Mouse (Mus musculus): ENCODE measurements around the gene Slc12a6. TPM values are rescaled to one million over a fixed set of nuclear protein-coding genes. Genes with fewer than 3 reads are reported as not detected.

Slc12a6 gene
- total and polyA plus RNA-seq, 2 experiments: 5.2 to 12.9 TPM

- Histone ChIP-seq H3K9ac (ENCODE audit: low read depth, low read length) (no peak overlapping the region), H3K79me2 (ENCODE audit: control insufficient read depth, insufficient read depth, low read length) (no peaks in the 10 kb centered on the region; the same call in 1 of the 2 replicates), H3K27me3 (ENCODE audit: control insufficient read depth, insufficient read depth, low read length) (no peaks in the 10 kb centered on the region), H3K36me3 (ENCODE audit: control insufficient read depth, insufficient read depth, low read length) (no peaks in the 10 kb centered on the region), H3K4me3 (ENCODE audit: insufficient read depth, low read depth, low read length) (no peak overlapping the region), H3K4me1 (ENCODE audit: control insufficient read depth, insufficient read depth, low read length) (peaks cover 1% of the 10 kb centered on the region; the same call in 1 of the 2 replicates), H3K27ac (replicated peaks; ENCODE audit: insufficient read depth, low read depth, low read length) (no peak overlapping the region)
- WGBS: 70% methylated on average over 10 of the region's 10 CpGs
- no peak for DNase-seq (ENCODE audit: extremely low read depth, low read depth, low spot score)
- TF ChIP-seq CTCF (IDR thresholded peaks at IDR 0.05; ENCODE audit: low read depth, low read length) (no peak), POLR2A (IDR thresholded peaks at IDR 0.05; ENCODE audit: extremely low read depth, insufficient read depth, low read length) (no peak)
Measured at GRCm38 (mm10) chr2:112309161-112309600, 43.6 kb downstream of the Slc12a6 start.

- H3K27ac ChIP-seq (replicated peaks; ENCODE audit: insufficient read depth, low read depth, low read length): no peak overlapping the region
- no peak for TF ChIP-seq CTCF (IDR thresholded peaks at IDR 0.05; ENCODE audit: low read depth, low read length)
- TF ChIP-seq POLR2A (IDR thresholded peaks at IDR 0.05; ENCODE audit: extremely low read depth, insufficient read depth, low read length): no peak
- no peaks in the 10 kb centered on the region for H3K79me2 ChIP-seq (ENCODE audit: control insufficient read depth, insufficient read depth, low read length)
- H3K27me3 ChIP-seq (ENCODE audit: control insufficient read depth, insufficient read depth, low read length): no peaks in the 10 kb centered on the region
- DNase-seq (ENCODE audit: extremely low read depth, low read depth, low spot score): no peak
- H3K4me1 ChIP-seq (ENCODE audit: control insufficient read depth, insufficient read depth, low read length): no peaks in the 10 kb centered on the region
- no peak overlapping the region for H3K4me3 ChIP-seq (ENCODE audit: insufficient read depth, low read depth, low read length)
- H3K9ac ChIP-seq (ENCODE audit: low read depth, low read length): no peak overlapping the region
- 96% methylated on average over 7 of the region's 7 CpGs for WGBS
- H3K36me3 ChIP-seq (ENCODE audit: control insufficient read depth, insufficient read depth, low read length): no peaks in the 10 kb centered on the region
Measured at GRCm38 (mm10) chr2:112315638-112316037, 50.0 kb downstream of the Slc12a6 start.

- H3K4me3 ChIP-seq (ENCODE audit: insufficient read depth, low read depth, low read length): no peak overlapping the region
- no peak overlapping the region for H3K9ac ChIP-seq (ENCODE audit: low read depth, low read length)
- no peaks in the 10 kb centered on the region for H3K27me3 ChIP-seq (ENCODE audit: control insufficient read depth, insufficient read depth, low read length)
- no peak for TF ChIP-seq POLR2A (IDR thresholded peaks at IDR 0.05; ENCODE audit: extremely low read depth, insufficient read depth, low read length)
- no peak for TF ChIP-seq CTCF (IDR thresholded peaks at IDR 0.05; ENCODE audit: low read depth, low read length)
- no peak for DNase-seq (ENCODE audit: extremely low read depth, low read depth, low spot score)
- H3K79me2 ChIP-seq (ENCODE audit: control insufficient read depth, insufficient read depth, low read length): no peaks in the 10 kb centered on the region
- WGBS: 78% methylated on average over 2 of the region's 2 CpGs
- no peak overlapping the region for H3K27ac ChIP-seq (replicated peaks; ENCODE audit: insufficient read depth, low read depth, low read length)
- no peaks in the 10 kb centered on the region for H3K36me3 ChIP-seq (ENCODE audit: control insufficient read depth, insufficient read depth, low read length)
- no peaks in the 10 kb centered on the region for H3K4me1 ChIP-seq (ENCODE audit: control insufficient read depth, insufficient read depth, low read length)
Measured at GRCm38 (mm10) chr2:112318227-112318626, 52.6 kb downstream of the Slc12a6 start.

GRCm38 (mm10) chr2:112318905-112319304 is 53.3 kb downstream of the Slc12a6 start:
- no peak for TF ChIP-seq CTCF (IDR thresholded peaks at IDR 0.05; ENCODE audit: low read depth, low read length)
- TF ChIP-seq POLR2A (IDR thresholded peaks at IDR 0.05; ENCODE audit: extremely low read depth, insufficient read depth, low read length): no peak
- Histone ChIP-seq H3K4me1 (ENCODE audit: control insufficient read depth, insufficient read depth, low read length) (no peaks in the 10 kb centered on the region), H3K27ac (replicated peaks; ENCODE audit: insufficient read depth, low read depth, low read length) (no peak overlapping the region), H3K79me2 (ENCODE audit: control insufficient read depth, insufficient read depth, low read length) (no peaks in the 10 kb centered on the region), H3K27me3 (ENCODE audit: control insufficient read depth, insufficient read depth, low read length) (no peaks in the 10 kb centered on the region), H3K9ac (ENCODE audit: low read depth, low read length) (no peak overlapping the region), H3K4me3 (ENCODE audit: insufficient read depth, low read depth, low read length) (no peak overlapping the region), H3K36me3 (ENCODE audit: control insufficient read depth, insufficient read depth, low read length) (no peaks in the 10 kb centered on the region)
- no peak for DNase-seq (ENCODE audit: extremely low read depth, low read depth, low spot score)
- 72% methylated on average over 7 of the region's 7 CpGs for WGBS

GRCm38 (mm10) chr2:112328069-112328777 is 62.6 kb downstream of the Slc12a6 start:
- no peaks in the 10 kb centered on the region for H3K36me3 ChIP-seq (ENCODE audit: control insufficient read depth, insufficient read depth, low read length)
- no peaks in the 10 kb centered on the region for H3K27me3 ChIP-seq (ENCODE audit: control insufficient read depth, insufficient read depth, low read length)
- no peak overlapping the region for H3K4me3 ChIP-seq (ENCODE audit: insufficient read depth, low read depth, low read length)
- no peak for DNase-seq (ENCODE audit: extremely low read depth, low read depth, low spot score)
- TF ChIP-seq CTCF (IDR thresholded peaks at IDR 0.05; ENCODE audit: low read depth, low read length): no peak
- no peak for TF ChIP-seq POLR2A (IDR thresholded peaks at IDR 0.05; ENCODE audit: extremely low read depth, insufficient read depth, low read length)
- no peak overlapping the region for H3K9ac ChIP-seq (ENCODE audit: low read depth, low read length)
- no peaks in the 10 kb centered on the region for H3K4me1 ChIP-seq (ENCODE audit: control insufficient read depth, insufficient read depth, low read length)
- no peak overlapping the region for H3K27ac ChIP-seq (replicated peaks; ENCODE audit: insufficient read depth, low read depth, low read length)
- no peaks in the 10 kb centered on the region; the same call in 1 of the 2 replicates for H3K79me2 ChIP-seq (ENCODE audit: control insufficient read depth, insufficient read depth, low read length)
- WGBS: 87% methylated on average over 11 of the region's 11 CpGs
